Mouse (Mus musculus) liver, embryonic 15.5 days (tissue): Measurements from ENCODE around the gene F7. TPM values are rescaled to one million over a fixed set of nuclear protein-coding genes. Genes with fewer than 3 reads are reported as not detected.

Experiments
- ATAC-seq: fragments of 200-750 bp; cut with Nextera tagmentation; 2 replicates; pipeline ENCODE4 v1.8.0; 2017; ENCODE audit warnings: moderate number of reproducible peaks, mild to moderate bottlenecking, moderate library complexity; ENCODE audit not compliant: insufficient read depth
- H3K27ac ChIP-seq: fragments of 300-500 bp; sonication (generic); replicated peaks from 2 replicates; pipeline ENCODE4 v1.5.1; 2015; ENCODE audit warnings: mild to moderate bottlenecking, inconsistent platforms
- H3K27me3 ChIP-seq: fragments of 300-500 bp; sonication (generic); 2 replicates; pipeline ENCODE4 v1.6.1; 2015; ENCODE audit warnings: mild to moderate bottlenecking, inconsistent platforms
- H3K36me3 ChIP-seq: fragments of 300-500 bp; sonication (generic); replicated peaks from 2 replicates; pipeline ENCODE4 v1.6.1; 2015; ENCODE audit warnings: moderate library complexity, mild to moderate bottlenecking, inconsistent platforms
- H3K4me1 ChIP-seq: fragments of 300-500 bp; sonication (generic); replicated peaks from 2 replicates; pipeline ENCODE4 v1.6.1; 2015; ENCODE audit warnings: inconsistent platforms
- H3K4me2 ChIP-seq: fragments of 300-500 bp; sonication (generic); 2 replicates; pipeline ENCODE4 v1.6.1; 2015; ENCODE audit warnings: moderate library complexity, mild to moderate bottlenecking, inconsistent platforms
- H3K4me3 ChIP-seq: fragments of 300-500 bp; sonication (generic); replicated peaks from 2 replicates; pipeline ENCODE4 v1.5.1; 2015; ENCODE audit warnings: mild to moderate bottlenecking, inconsistent platforms
- H3K9ac ChIP-seq: fragments of 300-500 bp; sonication (generic); 2 replicates; pipeline ENCODE4 v1.6.1; 2015; ENCODE audit warnings: moderate library complexity, mild to moderate bottlenecking, inconsistent platforms
- H3K9me3 ChIP-seq: fragments of 300-500 bp; sonication (generic); replicated peaks from 2 replicates; pipeline ENCODE4 v1.6.1; 2016; ENCODE audit warnings: inconsistent platforms
- WGBS: fragments of 180-500 bp; shearing (Covaris S2); methylation state at CpG from one replicate; pipeline ENCODE4 v1.1.7; 2015; ENCODE audit warnings: mixed read lengths; ENCODE audit not compliant: insufficient replicate concordance; 5-methylcytosine and 5-hydroxymethylcytosine counted together
- polyA plus RNA-seq: library from polyadenylated mRNA; unstranded; fragments of >200 nt; fragmentation: Nextera tagmentation; extraction: Ambion mirVana; gene quantifications from 2 replicates; pipeline ENCODE4 v1.2.1, GENCODE M21; 2015

Gene F7
- polyA plus RNA-seq, 1 experiment from 2014 or later = 9.8 TPM

- Histone ChIP-seq H3K27ac (no peak overlapping the region), H3K27me3 (no peaks in the 10 kb centered on the region), H3K9me3 (no peaks in the 10 kb centered on the region), H3K4me2 (no peak overlapping the region), H3K36me3 (no peaks in the 10 kb centered on the region), H3K9ac (no peak overlapping the region), H3K4me1 (peaks cover 10% of the 10 kb centered on the region), H3K4me3 (no peak overlapping the region)
- ATAC-seq = no peak
- 44% methylated on average over 5 of the region's 5 CpGs for WGBS
Observed at GRCm38 (mm10) chr8:13028482-13028881, 2.6 kb downstream of the F7 start.

GRCm38 (mm10) chr8:13036346-13036812, 10.5 kb downstream of the F7 start:
- Histone ChIP-seq H3K9ac (no peak overlapping the region), H3K36me3 (no peaks in the 10 kb centered on the region), H3K4me2 (no peak overlapping the region), H3K27ac (peak overlapping the region; percentile 77), H3K27me3 (no peaks in the 10 kb centered on the region), H3K9me3 (no peaks in the 10 kb centered on the region), H3K4me1 (peaks cover 26% of the 10 kb centered on the region), H3K4me3 (no peak overlapping the region)
- WGBS = 58% methylated on average over 10 of the region's 10 CpGs
- no peak for ATAC-seq

GRCm38 (mm10) chr8:13037015-13037414, 11.2 kb downstream of the F7 start, which contains the start of gene F10:
TSS of gene F10 (plus strand) at chr8:13037308.
- 45% methylated on average over 7 of the region's 7 CpGs for WGBS
- Histone ChIP-seq H3K4me1 (peaks cover 26% of the 10 kb centered on the region), H3K36me3 (no peaks in the 10 kb centered on the region), H3K4me2 (peak within 1 kb of the TSS; percentile 52), H3K27me3 (no peaks in the 10 kb centered on the region), H3K27ac (peak within 1 kb of the TSS; percentile 77), H3K9me3 (no peaks in the 10 kb centered on the region), H3K4me3 (peak within 1 kb of the TSS; percentile 40), H3K9ac (peak within 1 kb of the TSS; percentile 40; the same call in 1 of the 2 replicates)
- ATAC-seq = peak; percentile 66

GRCm38 (mm10) chr8:13037569-13037968, 11.7 kb downstream of the F7 start:
- ATAC-seq = peak; percentile 89
- H3K36me3 ChIP-seq = no peaks in the 10 kb centered on the region
- no peaks in the 10 kb centered on the region for H3K9me3 ChIP-seq
- H3K4me3 ChIP-seq = peak overlapping the region; percentile 40
- H3K9ac ChIP-seq = no peak overlapping the region
- 21% methylated on average over 5 of the region's 5 CpGs for WGBS
- peak overlapping the region; percentile 52 for H3K4me2 ChIP-seq
- H3K27me3 ChIP-seq = no peaks in the 10 kb centered on the region
- H3K4me1 ChIP-seq = peaks cover 26% of the 10 kb centered on the region
- peak overlapping the region; percentile 77 for H3K27ac ChIP-seq

GRCm38 (mm10) chr8:13039054-13039453, 13.2 kb downstream of the F7 start:
- ATAC-seq = no peak
- Histone ChIP-seq H3K36me3 (no peaks in the 10 kb centered on the region), H3K9ac (no peak overlapping the region), H3K9me3 (no peaks in the 10 kb centered on the region), H3K4me1 (peaks cover 26% of the 10 kb centered on the region), H3K27me3 (no peaks in the 10 kb centered on the region), H3K27ac (no peak overlapping the region), H3K4me3 (no peak overlapping the region; the same call in 1 of the 2 replicates), H3K4me2 (peak overlapping the region; percentile 52)
- 48% methylated on average over 6 of the region's 6 CpGs for WGBS

- no peaks in the 10 kb centered on the region for H3K36me3 ChIP-seq
- H3K9ac ChIP-seq = no peak overlapping the region
- no peaks in the 10 kb centered on the region for H3K27me3 ChIP-seq
- no peaks in the 10 kb centered on the region for H3K9me3 ChIP-seq
- WGBS = 33% methylated on average over 4 of the region's 4 CpGs
- ATAC-seq = no peak
- H3K4me1 ChIP-seq = peaks cover 19% of the 10 kb centered on the region
- no peak overlapping the region for H3K4me2 ChIP-seq
- no peak overlapping the region for H3K4me3 ChIP-seq
- H3K27ac ChIP-seq = no peak overlapping the region
Observed at GRCm38 (mm10) chr8:13041459-13041858, 15.6 kb downstream of the F7 start.

GRCm38 (mm10) chr8:13047652-13048051, 21.8 kb downstream of the F7 start:
- 51% methylated on average over 5 of the region's 5 CpGs for WGBS
- Histone ChIP-seq H3K4me3 (no peak overlapping the region), H3K27ac (no peak overlapping the region), H3K4me1 (no peaks in the 10 kb centered on the region), H3K27me3 (no peaks in the 10 kb centered on the region), H3K9ac (no peak overlapping the region), H3K4me2 (no peak overlapping the region), H3K9me3 (no peaks in the 10 kb centered on the region), H3K36me3 (peaks cover 39% of the 10 kb centered on the region)
- no peak for ATAC-seq

- Histone ChIP-seq H3K36me3 (peaks cover 48% of the 10 kb centered on the region), H3K4me1 (no peaks in the 10 kb centered on the region), H3K9me3 (no peaks in the 10 kb centered on the region), H3K4me3 (no peak overlapping the region), H3K9ac (no peak overlapping the region), H3K4me2 (no peak overlapping the region), H3K27me3 (no peaks in the 10 kb centered on the region), H3K27ac (no peak overlapping the region)
- no peak for ATAC-seq
- 64% methylated on average over 10 of the region's 10 CpGs for WGBS
Observed at GRCm38 (mm10) chr8:13050550-13050949, 24.7 kb downstream of the F7 start.

GRCm38 (mm10) chr8:13057351-13057750, 31.5 kb downstream of the F7 start:
- H3K9ac ChIP-seq = no peak overlapping the region
- H3K27ac ChIP-seq = peak overlapping the region; percentile 68
- no peak overlapping the region for H3K4me3 ChIP-seq
- H3K9me3 ChIP-seq = no peaks in the 10 kb centered on the region
- ATAC-seq = peak; percentile 84
- H3K4me2 ChIP-seq = no peak overlapping the region
- H3K27me3 ChIP-seq = no peaks in the 10 kb centered on the region
- WGBS = 53% methylated on average over 4 of the region's 4 CpGs
- H3K4me1 ChIP-seq = peaks cover 12% of the 10 kb centered on the region; the same call in 1 of the 2 replicates
- H3K36me3 ChIP-seq = peaks cover 14% of the 10 kb centered on the region

- Histone ChIP-seq H3K9ac (no peak within 1 kb of the TSS; the same call in 1 of the 2 replicates), H3K27ac (peak within 1 kb of the TSS; percentile 68), H3K27me3 (no peaks in the 10 kb centered on the region), H3K36me3 (peaks cover 10% of the 10 kb centered on the region), H3K4me2 (peak within 1 kb of the TSS; percentile 50), H3K9me3 (no peaks in the 10 kb centered on the region), H3K4me3 (peak within 1 kb of the TSS; percentile 47), H3K4me1 (peaks cover 22% of the 10 kb centered on the region)
- 60% methylated on average over 17 of the region's 17 CpGs for WGBS
- peak; percentile 69 for ATAC-seq
Observed at GRCm38 (mm10) chr8:13060441-13061150, 34.8 kb downstream of the F7 start, which contains the start of gene Proz. TSS of gene Proz (plus strand) at chr8:13060914.

- Histone ChIP-seq H3K36me3 (0 out of 2 replicates have a peak, but pooled peaks cover 14% of the 10 kb centered on the region), H3K27me3 (no peaks in the 10 kb centered on the region), H3K9ac (no peak overlapping the region), H3K27ac (no peak overlapping the region), H3K4me1 (peaks cover 15% of the 10 kb centered on the region; the same call in 1 of the 2 replicates), H3K9me3 (no peaks in the 10 kb centered on the region), H3K4me3 (no peak overlapping the region), H3K4me2 (no peak overlapping the region)
- no peak for ATAC-seq
- 55% methylated on average over 16 of the region's 16 CpGs for WGBS
Observed at GRCm38 (mm10) chr8:13063112-13063511, 37.3 kb downstream of the F7 start.
